Mouse (Mus musculus): Measurements from ENCODE around the gene Chrnb1. TPM values are rescaled to one million over a fixed set of nuclear protein-coding genes. Genes with fewer than 3 reads are reported as not detected.
A peak's percentile ranks its signal among the peaks of the same experiment; 100 is the strongest.

Chrnb1 gene
- polyA plus RNA-seq, 1 experiment, result 1.6 TPM

DNA sequence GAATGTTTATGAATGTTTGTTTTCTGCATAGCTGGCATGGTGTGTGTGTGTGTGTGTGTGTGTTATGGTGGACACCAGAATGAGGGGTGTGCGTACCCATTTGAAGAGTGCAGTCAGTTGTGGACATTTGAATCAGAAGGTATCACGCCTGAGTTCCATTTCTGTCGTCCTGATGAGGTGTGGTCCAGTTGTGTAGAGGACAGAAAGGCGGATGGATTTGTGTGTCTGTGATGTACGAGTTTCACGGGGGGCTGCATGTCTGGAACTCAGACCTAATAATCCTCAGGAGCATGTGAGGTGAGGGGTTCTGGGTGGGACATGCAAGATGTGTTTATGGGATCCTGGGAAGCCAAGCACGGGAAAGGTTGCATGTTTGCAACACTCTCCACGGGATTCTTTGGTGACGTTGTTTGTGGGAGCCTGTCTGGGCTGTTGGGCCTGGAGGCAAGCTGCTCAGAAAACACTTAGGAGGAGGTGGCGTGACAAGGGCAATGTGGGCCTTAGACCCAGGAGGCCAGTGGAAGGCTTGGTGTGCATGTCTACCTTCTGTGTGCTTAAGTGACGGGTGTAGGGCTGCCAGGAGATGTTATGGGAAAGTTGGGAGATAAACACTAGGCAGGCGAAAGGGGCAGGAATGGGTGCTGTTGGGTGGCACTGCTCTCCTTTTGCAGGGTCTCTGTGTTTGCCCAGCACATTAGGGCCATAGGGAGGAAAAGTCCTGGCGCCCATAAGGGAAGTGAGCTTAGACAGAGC, 28.7 kb downstream of the Chrnb1 start:
- WGBS, result 20% methylated on average over 13 of the region's 13 CpGs
- DNase-seq, result peak; percentile 51 to 52
- Histone ChIP-seq H3K4me3 (replicated peaks; ENCODE audit: insufficient read depth, low read depth, low read length) (peak overlapping the region; percentile 87), H3K27ac (ENCODE audit: insufficient read depth, low read length) (peak overlapping the region; percentile 99; the same call in 1 of the 2 replicates), H3K27me3 (ENCODE audit: control insufficient read depth, insufficient read depth, low read length) (no peaks in the 10 kb centered on the region), H3K4me1 (ENCODE audit: control insufficient read depth, insufficient read depth, low read length) (peaks cover 17% of the 10 kb centered on the region; the same call in 1 of the 2 replicates)
- TF ChIP-seq POLR2A (IDR thresholded peaks at IDR 0.05; ENCODE audit: borderline replicate concordance, insufficient read depth, low read length), result no peak
- TF ChIP-seq CTCF (IDR thresholded peaks at IDR 0.05; ENCODE audit: borderline replicate concordance, insufficient read depth, low read depth, low read length), result no peak

- Histone ChIP-seq H3K4me3 (replicated peaks; ENCODE audit: insufficient read depth, low read depth, low read length) (peak overlapping the region; percentile 87), H3K4me1 (ENCODE audit: control insufficient read depth, insufficient read depth, low read length) (peaks cover 17% of the 10 kb centered on the region; the same call in 1 of the 2 replicates), H3K27ac (ENCODE audit: insufficient read depth, low read length) (peak overlapping the region; percentile 99), H3K27me3 (ENCODE audit: control insufficient read depth, insufficient read depth, low read length) (no peaks in the 10 kb centered on the region)
- no peak for TF ChIP-seq CTCF (IDR thresholded peaks at IDR 0.05; ENCODE audit: borderline replicate concordance, insufficient read depth, low read depth, low read length)
- TF ChIP-seq POLR2A (IDR thresholded peaks at IDR 0.05; ENCODE audit: borderline replicate concordance, insufficient read depth, low read length), result 0 out of 2 replicates have a peak, but pooled peaks have one; percentile 38
- WGBS, result under 1% methylated on average over 36 of the region's 37 CpGs
- peak; percentile 80 to 82 for DNase-seq
These were observed 29.6 kb downstream of the Chrnb1 start for GRCm38 (mm10) chr11:69766126-69766609.

- Histone ChIP-seq H3K4me3 (replicated peaks; ENCODE audit: insufficient read depth, low read depth, low read length) (peak within 1 kb of the TSS; percentile 93), H3K27me3 (ENCODE audit: control insufficient read depth, insufficient read depth, low read length) (no peaks in the 10 kb centered on the region), H3K27ac (ENCODE audit: insufficient read depth, low read length) (peak within 1 kb of the TSS; percentile 99), H3K4me1 (ENCODE audit: control insufficient read depth, insufficient read depth, low read length) (peaks cover 22% of the 10 kb centered on the region)
- 0 out of 2 replicates have a peak, but pooled peaks have one; percentile 52 for TF ChIP-seq POLR2A (IDR thresholded peaks at IDR 0.05; ENCODE audit: borderline replicate concordance, insufficient read depth, low read length)
- no peak for TF ChIP-seq CTCF (IDR thresholded peaks at IDR 0.05; ENCODE audit: borderline replicate concordance, insufficient read depth, low read depth, low read length)
- peak; percentile 68 to 73 for DNase-seq
- WGBS, result 9% methylated on average over 40 of the region's 55 CpGs
These were observed 30.3 kb downstream of the Chrnb1 start, which contains the start of gene Zbtb4 for GRCm38 (mm10) chr11:69765221-69766125. Gene Zbtb4, plus strand, starts transcription at chr11:69765912.

GRCm38 (mm10) chr11:69763551-69763950, 32.2 kb downstream of the Chrnb1 start:
- Histone ChIP-seq H3K27me3 (ENCODE audit: control insufficient read depth, insufficient read depth, low read length) (no peaks in the 10 kb centered on the region), H3K4me3 (replicated peaks; ENCODE audit: insufficient read depth, low read depth, low read length) (no peak overlapping the region), H3K4me1 (ENCODE audit: control insufficient read depth, insufficient read depth, low read length) (peaks cover 22% of the 10 kb centered on the region), H3K27ac (ENCODE audit: insufficient read depth, low read length) (no peak overlapping the region)
- no peak for DNase-seq
- 70% methylated on average over 7 of the region's 7 CpGs for WGBS
- no peak for TF ChIP-seq POLR2A (IDR thresholded peaks at IDR 0.05; ENCODE audit: borderline replicate concordance, insufficient read depth, low read length)
- no peak for TF ChIP-seq CTCF (IDR thresholded peaks at IDR 0.05; ENCODE audit: borderline replicate concordance, insufficient read depth, low read depth, low read length)

DNA sequence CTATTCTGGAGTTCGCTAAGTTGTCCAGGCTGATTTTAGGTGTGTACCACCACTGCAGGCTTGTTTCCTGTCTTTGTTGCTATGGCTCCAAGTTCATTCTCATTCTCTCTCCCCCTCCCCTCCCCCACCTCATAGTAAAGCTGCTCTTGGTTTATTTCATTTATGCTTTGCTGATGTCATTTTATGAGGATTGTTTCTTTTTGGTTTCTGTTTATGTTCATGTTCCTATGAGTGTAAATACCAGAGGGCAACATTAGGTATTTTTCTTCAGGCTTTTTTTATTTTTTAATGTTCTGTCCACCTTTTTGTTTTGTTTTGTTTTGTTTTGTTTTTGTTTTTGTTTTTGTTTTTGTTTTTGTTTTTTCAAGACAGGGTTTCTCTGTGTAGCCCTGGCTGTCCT, 33.9 kb downstream of the Chrnb1 start, which contains the start of gene Slc35g3:
Slc35g3 (minus strand) TSS at position 101 of the 400 bp plus-strand sequence.
- no peaks in the 10 kb centered on the region for H3K27me3 ChIP-seq (ENCODE audit: control insufficient read depth, insufficient read depth, low read length)
- no peak for TF ChIP-seq POLR2A (IDR thresholded peaks at IDR 0.05; ENCODE audit: borderline replicate concordance, insufficient read depth, low read length)
- no peak for TF ChIP-seq CTCF (IDR thresholded peaks at IDR 0.05; ENCODE audit: borderline replicate concordance, insufficient read depth, low read depth, low read length)
- no peak within 1 kb of the TSS for H3K4me3 ChIP-seq (replicated peaks; ENCODE audit: insufficient read depth, low read depth, low read length)
- DNase-seq, result no peak
- WGBS, result 83% methylated on average over 1 of the region's 1 CpGs
- peaks cover 16% of the 10 kb centered on the region for H3K4me1 ChIP-seq (ENCODE audit: control insufficient read depth, insufficient read depth, low read length)
- H3K27ac ChIP-seq (ENCODE audit: insufficient read depth, low read length), result 0 out of 2 replicates have a peak within 1 kb of the TSS, but pooled peaks have one; percentile 93

- H3K4me3 ChIP-seq (replicated peaks; ENCODE audit: insufficient read depth, low read depth, low read length), result no peak overlapping the region
- no peak for TF ChIP-seq CTCF (IDR thresholded peaks at IDR 0.05; ENCODE audit: borderline replicate concordance, insufficient read depth, low read depth, low read length)
- TF ChIP-seq POLR2A (IDR thresholded peaks at IDR 0.05; ENCODE audit: borderline replicate concordance, insufficient read depth, low read length), result no peak
- peaks cover 16% of the 10 kb centered on the region for H3K4me1 ChIP-seq (ENCODE audit: control insufficient read depth, insufficient read depth, low read length)
- 87% methylated on average over 7 of the region's 7 CpGs for WGBS
- no peaks in the 10 kb centered on the region for H3K27me3 ChIP-seq (ENCODE audit: control insufficient read depth, insufficient read depth, low read length)
- H3K27ac ChIP-seq (ENCODE audit: insufficient read depth, low read length), result 0 out of 2 replicates have a peak overlapping the region, but pooled peaks have one; percentile 93
- DNase-seq, result no peak
These were observed 34.9 kb downstream of the Chrnb1 start for GRCm38 (mm10) chr11:69760901-69761200.

DNA sequence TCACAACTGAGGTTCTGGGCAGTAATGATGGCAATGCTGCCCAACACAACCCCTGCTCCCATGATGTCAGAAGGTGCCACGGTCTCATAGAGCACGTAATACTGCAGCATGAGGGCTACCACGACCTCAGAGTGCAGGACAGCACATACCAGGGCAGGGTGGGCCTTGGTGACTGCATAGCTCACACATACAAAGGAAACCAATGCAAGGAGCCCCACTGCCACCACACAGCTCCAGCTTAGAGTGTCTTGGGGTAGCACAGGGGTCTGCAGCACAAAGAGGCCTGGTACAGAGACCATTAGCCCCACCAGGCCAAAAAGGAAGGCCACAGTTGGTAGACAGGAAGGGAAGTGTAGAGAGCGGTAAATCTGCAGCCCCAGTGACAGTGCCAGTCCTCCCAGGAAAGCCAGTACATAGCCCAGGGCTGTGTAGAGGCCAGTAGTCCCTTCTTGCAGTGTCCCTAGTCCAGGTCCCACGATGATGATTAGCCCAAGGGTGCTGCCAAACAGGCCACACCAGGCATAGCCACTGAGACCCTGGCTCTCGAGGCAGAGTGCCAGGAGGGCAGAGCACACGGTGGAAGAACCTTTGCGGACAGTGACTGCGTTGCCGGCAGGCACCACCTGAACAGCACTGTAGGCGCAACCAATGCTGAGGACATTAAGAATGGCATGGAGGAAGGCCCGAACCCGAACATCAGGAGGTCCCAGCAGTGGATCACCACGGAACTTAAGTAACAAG, 35.4 kb downstream of the Chrnb1 start:
- Histone ChIP-seq H3K27me3 (ENCODE audit: control insufficient read depth, insufficient read depth, low read length) (no peaks in the 10 kb centered on the region), H3K4me3 (replicated peaks; ENCODE audit: insufficient read depth, low read depth, low read length) (peak overlapping the region; percentile 7), H3K4me1 (ENCODE audit: control insufficient read depth, insufficient read depth, low read length) (peaks cover 13% of the 10 kb centered on the region), H3K27ac (ENCODE audit: insufficient read depth, low read length) (peak overlapping the region; percentile 93)
- TF ChIP-seq POLR2A (IDR thresholded peaks at IDR 0.05; ENCODE audit: borderline replicate concordance, insufficient read depth, low read length) (no peak), CTCF (IDR thresholded peaks at IDR 0.05; ENCODE audit: borderline replicate concordance, insufficient read depth, low read depth, low read length) (no peak)
- peak; percentile 43 to 46 for DNase-seq
- 62% methylated on average over 14 of the region's 14 CpGs for WGBS

Data from cerebellum, adult 2 months (tissue).